Mouse (Mus musculus): Measurements from ENCODE around the gene Fgfr2.
"Not testable (repeated sequence)": the region's sequence is repeated elsewhere in the genome, so short reads cannot be mapped to it uniquely, and the experiment has no call there.

Gene Fgfr2

GRCm38 (mm10) chr7:130629999-130630398, 2493.2 kb downstream of the Fgfr2 start:
- DNase-seq (ENCODE audit: low spot score): no peak

- DNase-seq (ENCODE audit: low spot score): no peak
Observed at GRCm38 (mm10) chr7:130628601-130629000, 2494.5 kb downstream of the Fgfr2 start.

- DNase-seq (ENCODE audit: low spot score): no peak
Observed at GRCm38 (mm10) chr7:130625361-130625760, 2497.8 kb downstream of the Fgfr2 start.

- DNase-seq (ENCODE audit: low spot score): no peak
Observed at GRCm38 (mm10) chr7:130624299-130624698, 2498.9 kb downstream of the Fgfr2 start.

- no peak for DNase-seq (ENCODE audit: low spot score)
Observed at GRCm38 (mm10) chr7:130622359-130622758, 2500.8 kb downstream of the Fgfr2 start.

GRCm38 (mm10) chr7:130621953-130622352, 2501.2 kb downstream of the Fgfr2 start:
- no peak for DNase-seq (ENCODE audit: low spot score)

GRCm38 (mm10) chr7:130621068-130621467, 2502.1 kb downstream of the Fgfr2 start:
- no peak for DNase-seq (ENCODE audit: low spot score)

GRCm38 (mm10) chr7:130617591-130617990, 2505.6 kb downstream of the Fgfr2 start:
- DNase-seq (ENCODE audit: low spot score): no peak

GRCm38 (mm10) chr7:130613973-130614372, 2509.2 kb downstream of the Fgfr2 start:
- no peak for DNase-seq (ENCODE audit: low spot score)

GRCm38 (mm10) chr7:130606958-130607357, 2516.2 kb downstream of the Fgfr2 start:
- DNase-seq (ENCODE audit: low spot score): no peak

- DNase-seq (ENCODE audit: low spot score): no peak
Observed at GRCm38 (mm10) chr7:130605111-130605510, 2518.0 kb downstream of the Fgfr2 start.

- no peak for DNase-seq (ENCODE audit: low spot score)
Observed at GRCm38 (mm10) chr7:130604390-130604789, 2518.8 kb downstream of the Fgfr2 start.

GRCm38 (mm10) chr7:130603556-130603955, 2519.6 kb downstream of the Fgfr2 start:
- DNase-seq (ENCODE audit: low spot score): peak; percentile 42

- DNase-seq (ENCODE audit: low spot score): no peak
Observed at GRCm38 (mm10) chr7:130602804-130603203, 2520.3 kb downstream of the Fgfr2 start.

- no peak for DNase-seq (ENCODE audit: low spot score)
Observed at GRCm38 (mm10) chr7:130600546-130600945, 2522.6 kb downstream of the Fgfr2 start.

- DNase-seq (ENCODE audit: low spot score): no peak
Observed at GRCm38 (mm10) chr7:130600074-130600473, 2523.1 kb downstream of the Fgfr2 start.

GRCm38 (mm10) chr7:130597546-130597945, 2525.6 kb downstream of the Fgfr2 start:
- no peak for DNase-seq (ENCODE audit: low spot score)

- DNase-seq (ENCODE audit: low spot score): not testable (repeated sequence)
Observed at GRCm38 (mm10) chr7:130596079-130596855, 2526.9 kb downstream of the Fgfr2 start.

- not testable (repeated sequence) for DNase-seq (ENCODE audit: low spot score)
Observed at GRCm38 (mm10) chr7:130593375-130594239, 2529.5 kb downstream of the Fgfr2 start.

GRCm38 (mm10) chr7:130592975-130593374, 2530.2 kb downstream of the Fgfr2 start:
- not testable (repeated sequence) for DNase-seq (ENCODE audit: low spot score)

GRCm38 (mm10) chr7:130590845-130591437, 2532.2 kb downstream of the Fgfr2 start:
- no peak for DNase-seq (ENCODE audit: low spot score)

- DNase-seq (ENCODE audit: low spot score): no peak
Observed at GRCm38 (mm10) chr7:130590081-130590828, 2532.9 kb downstream of the Fgfr2 start.
